Mouse (Mus musculus) limb, embryonic 13.5 days (tissue): ENCODE measurements at regions not wholly inside any gene's neighbourhood (a gene's known extent, or its start where the extent isn't known, plus 50 kb on each side); places are given as distances from the start of the nearest gene placed in this dataset.

Experiments used
- ATAC-seq: fragments of 200-750 bp; cut with Nextera tagmentation; 2 replicates; pipeline ENCODE4 v1.8.0; 2017; ENCODE audit warnings: low read depth, moderate number of reproducible peaks, moderate TSS enrichment; ENCODE audit not compliant: low FRiP score
- H3K27ac ChIP-seq: fragments of 300-500 bp; sonication (generic); 2 replicates; pipeline ENCODE4 v1.5.1; 2015; ENCODE audit warnings: inconsistent platforms, mild to moderate bottlenecking, moderate library complexity
- H3K27me3 ChIP-seq: fragments of 300-500 bp; sonication (generic); 2 replicates; pipeline ENCODE4 v1.6.1; 2015; ENCODE audit warnings: mild to moderate bottlenecking, inconsistent platforms
- H3K36me3 ChIP-seq: fragments of 300-500 bp; sonication (generic); 2 replicates; pipeline ENCODE4 v1.6.1; 2015; ENCODE audit warnings: inconsistent platforms, mild to moderate bottlenecking, moderate library complexity
- H3K4me1 ChIP-seq: fragments of 300-500 bp; sonication (generic); 2 replicates; pipeline ENCODE4 v1.6.1; 2015; ENCODE audit warnings: inconsistent platforms
- H3K4me2 ChIP-seq: fragments of 300-500 bp; sonication (generic); replicated peaks from 2 replicates; pipeline ENCODE4 v1.6.1; 2015; ENCODE audit warnings: inconsistent platforms, mild to moderate bottlenecking, moderate library complexity
- H3K4me3 ChIP-seq: fragments of 300-500 bp; sonication (generic); 2 replicates; pipeline ENCODE4 v1.5.1; 2015; ENCODE audit warnings: moderate library complexity, mild to moderate bottlenecking, inconsistent platforms
- H3K9ac ChIP-seq: fragments of 300-500 bp; sonication (generic); 2 replicates; pipeline ENCODE4 v1.6.1; 2015; ENCODE audit warnings: mild to moderate bottlenecking, inconsistent platforms
- H3K9me3 ChIP-seq: fragments of 300-500 bp; sonication (generic); 2 replicates; pipeline ENCODE4 v1.6.1; 2016; ENCODE audit warnings: inconsistent platforms
- WGBS: fragments of 180-500 bp; shearing (Covaris S2); methylation state at CpG from one replicate; pipeline ENCODE4 v1.1.7; 2015; 5-methylcytosine and 5-hydroxymethylcytosine counted together

- peaks cover 4% of the 10 kb centered on the region for H3K4me1 ChIP-seq
Measured at GRCm38 (mm10) chr12:105898580-105899293, 111.3 kb upstream of the Vrk1 start.

GRCm38 (mm10) chr12:105899294-105899909 is 110.6 kb upstream of the Vrk1 start:
- Histone ChIP-seq H3K27me3 (no peaks in the 10 kb centered on the region), H3K4me3 (no peak overlapping the region), H3K27ac (no peak overlapping the region), H3K4me2 (no peak overlapping the region), H3K36me3 (no peaks in the 10 kb centered on the region), H3K4me1 (peaks cover 4% of the 10 kb centered on the region), H3K9me3 (peaks cover 39% of the 10 kb centered on the region), H3K9ac (no peak overlapping the region)
- ATAC-seq: no peak
- 64% methylated on average over 9 of the region's 9 CpGs for WGBS

More at GRCm38 (mm10) chr12:105898580-105899293, 111.3 kb upstream of the Vrk1 start:
- H3K9ac ChIP-seq: no peak overlapping the region
- H3K27me3 ChIP-seq: no peaks in the 10 kb centered on the region
- H3K4me3 ChIP-seq: no peak overlapping the region
- peaks cover 43% of the 10 kb centered on the region for H3K9me3 ChIP-seq
- no peak overlapping the region for H3K4me2 ChIP-seq
- 89% methylated on average over 12 of the region's 12 CpGs for WGBS
- no peaks in the 10 kb centered on the region for H3K36me3 ChIP-seq
- no peak for ATAC-seq
- H3K27ac ChIP-seq: no peak overlapping the region

- WGBS: 84% methylated on average over 6 of the region's 6 CpGs
- H3K4me1 ChIP-seq: peaks cover 11% of the 10 kb centered on the region
- H3K27me3 ChIP-seq: no peaks in the 10 kb centered on the region
- peaks cover 29% of the 10 kb centered on the region for H3K9me3 ChIP-seq
- H3K36me3 ChIP-seq: no peaks in the 10 kb centered on the region
- H3K4me2 ChIP-seq: no peak overlapping the region
- H3K4me3 ChIP-seq: no peak overlapping the region
- no peak overlapping the region for H3K27ac ChIP-seq
- no peak overlapping the region for H3K9ac ChIP-seq
- no peak for ATAC-seq
Measured at GRCm38 (mm10) chr12:105900479-105900878, 109.5 kb upstream of the Vrk1 start.

GRCm38 (mm10) chr12:105903072-105903471 is 107.0 kb upstream of the Vrk1 start:
- WGBS: 50% methylated on average over 8 of the region's 8 CpGs
- H3K27me3 ChIP-seq: 0 out of 2 replicates have a peak, but pooled peaks cover 3% of the 10 kb centered on the region
- no peak overlapping the region for H3K9ac ChIP-seq
- no peaks in the 10 kb centered on the region for H3K36me3 ChIP-seq
- no peak overlapping the region for H3K27ac ChIP-seq
- no peak overlapping the region for H3K4me2 ChIP-seq
- no peak overlapping the region for H3K4me3 ChIP-seq
- no peak for ATAC-seq
- H3K4me1 ChIP-seq: peaks cover 17% of the 10 kb centered on the region
- peaks cover 5% of the 10 kb centered on the region for H3K9me3 ChIP-seq

GRCm38 (mm10) chr12:105906584-105906983 is 103.4 kb upstream of the Vrk1 start:
- Histone ChIP-seq H3K4me3 (no peak overlapping the region), H3K4me1 (peaks cover 17% of the 10 kb centered on the region), H3K9ac (no peak overlapping the region), H3K36me3 (no peaks in the 10 kb centered on the region), H3K9me3 (no peaks in the 10 kb centered on the region), H3K27ac (no peak overlapping the region), H3K4me2 (no peak overlapping the region), H3K27me3 (0 out of 2 replicates have a peak, but pooled peaks cover 5% of the 10 kb centered on the region)
- ATAC-seq: no peak
- 25% methylated on average over 7 of the region's 7 CpGs for WGBS

GRCm38 (mm10) chr12:105907851-105908620 is 102.0 kb upstream of the Vrk1 start:
- Histone ChIP-seq H3K27ac (no peak overlapping the region), H3K4me2 (no peak overlapping the region), H3K27me3 (0 out of 2 replicates have a peak, but pooled peaks cover 5% of the 10 kb centered on the region), H3K4me3 (no peak overlapping the region), H3K36me3 (no peaks in the 10 kb centered on the region), H3K4me1 (peaks cover 23% of the 10 kb centered on the region), H3K9me3 (no peaks in the 10 kb centered on the region), H3K9ac (no peak overlapping the region)
- no peak for ATAC-seq
- 63% methylated on average over 13 of the region's 13 CpGs for WGBS

GRCm38 (mm10) chr12:105911556-105911955 is 98.5 kb upstream of the Vrk1 start:
- ATAC-seq: no peak
- 22% methylated on average over 9 of the region's 9 CpGs for WGBS

GRCm38 (mm10) chr12:105917388-105917963 is 92.6 kb upstream of the Vrk1 start:
- Histone ChIP-seq H3K4me2 (no peak overlapping the region), H3K4me1 (no peaks in the 10 kb centered on the region), H3K4me3 (no peak overlapping the region), H3K27me3 (no peaks in the 10 kb centered on the region), H3K9me3 (0 out of 2 replicates have a peak, but pooled peaks cover 1% of the 10 kb centered on the region), H3K9ac (no peak overlapping the region), H3K36me3 (no peaks in the 10 kb centered on the region), H3K27ac (no peak overlapping the region)
- no peak for ATAC-seq
- 70% methylated on average over 10 of the region's 10 CpGs for WGBS

More at GRCm38 (mm10) chr12:105911556-105911955, 98.5 kb upstream of the Vrk1 start:
- Histone ChIP-seq H3K4me3 (no peak overlapping the region), H3K27ac (no peak overlapping the region), H3K36me3 (no peaks in the 10 kb centered on the region), H3K27me3 (0 out of 2 replicates have a peak, but pooled peaks cover 2% of the 10 kb centered on the region), H3K4me1 (peaks cover 9% of the 10 kb centered on the region), H3K9ac (no peak overlapping the region), H3K4me2 (no peak overlapping the region), H3K9me3 (no peaks in the 10 kb centered on the region)

GRCm38 (mm10) chr12:105918775-105919174 is 91.3 kb upstream of the Vrk1 start:
- 76% methylated on average over 12 of the region's 12 CpGs for WGBS
- no peak for ATAC-seq

GRCm38 (mm10) chr12:105927210-105927609 is 82.8 kb upstream of the Vrk1 start:
- ATAC-seq: no peak
- H3K27me3 ChIP-seq: no peaks in the 10 kb centered on the region
- no peak overlapping the region for H3K27ac ChIP-seq
- H3K4me1 ChIP-seq: no peaks in the 10 kb centered on the region
- no peak overlapping the region for H3K4me3 ChIP-seq
- 0 out of 2 replicates have a peak, but pooled peaks cover 5% of the 10 kb centered on the region for H3K9me3 ChIP-seq
- H3K9ac ChIP-seq: no peak overlapping the region
- 97% methylated on average over 7 of the region's 7 CpGs for WGBS
- H3K4me2 ChIP-seq: no peak overlapping the region
- H3K36me3 ChIP-seq: no peaks in the 10 kb centered on the region

More at GRCm38 (mm10) chr12:105918775-105919174, 91.3 kb upstream of the Vrk1 start:
- Histone ChIP-seq H3K9ac (no peak overlapping the region), H3K4me2 (no peak overlapping the region), H3K27me3 (no peaks in the 10 kb centered on the region), H3K4me3 (no peak overlapping the region), H3K27ac (no peak overlapping the region), H3K36me3 (no peaks in the 10 kb centered on the region), H3K4me1 (no peaks in the 10 kb centered on the region), H3K9me3 (0 out of 2 replicates have a peak, but pooled peaks cover 5% of the 10 kb centered on the region)

GRCm38 (mm10) chr12:105929456-105929921 is 80.5 kb upstream of the Vrk1 start:
- Histone ChIP-seq H3K27me3 (no peaks in the 10 kb centered on the region), H3K4me1 (no peaks in the 10 kb centered on the region), H3K27ac (no peak overlapping the region), H3K9ac (no peak overlapping the region), H3K4me2 (no peak overlapping the region), H3K9me3 (no peaks in the 10 kb centered on the region), H3K36me3 (no peaks in the 10 kb centered on the region), H3K4me3 (no peak overlapping the region)
- no peak for ATAC-seq
- 60% methylated on average over 12 of the region's 12 CpGs for WGBS
